Mouse (Mus musculus): ENCODE measurements around the gene Dnal1. TPM values are rescaled to one million over a fixed set of nuclear protein-coding genes. Genes with fewer than 3 reads are reported as not detected.
"Not testable (repeated sequence)": the region's sequence is repeated elsewhere in the genome, so short reads cannot be mapped to it uniquely, and the experiment has no call there.

The Dnal1 gene
- total RNA-seq (2022) = 10 to 100 TPM; 72.6 to 93.3 (median 83.6) TPM

GRCm38 (mm10) chr12:84114153-84114994 is at the start of gene Dnal1:
Gene Dnal1, plus strand, starts transcription at chr12:84114366.
- DNase-seq (ENCODE audit: low spot score in 2 of 2) = peak; percentile 61 to 84

GRCm38 (mm10) chr12:84064621-84065020 is 49.5 kb upstream of the Dnal1 start:
- no peak for DNase-seq (ENCODE audit: low spot score in 2 of 2)

- no peak for DNase-seq (ENCODE audit: low spot score in 2 of 2)
These were observed 46.4 kb upstream of the Dnal1 start for GRCm38 (mm10) chr12:84067752-84068151.

- DNase-seq (ENCODE audit: low spot score in 2 of 2) = no peak
These were observed 45.9 kb upstream of the Dnal1 start for GRCm38 (mm10) chr12:84068296-84068695.

- DNase-seq (ENCODE audit: low spot score in 2 of 2) = no peak
These were observed 45.2 kb upstream of the Dnal1 start, which contains the start of gene Acot5 for GRCm38 (mm10) chr12:84068986-84069385. Gene Acot5, plus strand, starts transcription at chr12:84069325.

GRCm38 (mm10) chr12:84069582-84069981 is 44.6 kb upstream of the Dnal1 start:
- DNase-seq (ENCODE audit: low spot score in 2 of 2) = peak; percentile 18 to 36

- DNase-seq (ENCODE audit: low spot score in 2 of 2) = peak in 1 of 2 experiments; percentile 56
These were observed 42.5 kb upstream of the Dnal1 start for GRCm38 (mm10) chr12:84071696-84072095.

- DNase-seq (ENCODE audit: low spot score in 2 of 2) = no peak
These were observed 36.7 kb upstream of the Dnal1 start for GRCm38 (mm10) chr12:84077371-84077990.

GRCm38 (mm10) chr12:84083842-84084241 is 30.3 kb upstream of the Dnal1 start:
- DNase-seq (ENCODE audit: low spot score in 2 of 2) = no peak

GRCm38 (mm10) chr12:84084581-84084980 is 29.6 kb upstream of the Dnal1 start:
- DNase-seq (ENCODE audit: low spot score in 2 of 2) = no peak

- DNase-seq (ENCODE audit: low spot score in 2 of 2) = not testable (repeated sequence)
These were observed 19.5 kb upstream of the Dnal1 start for GRCm38 (mm10) chr12:84094666-84095065.

GRCm38 (mm10) chr12:84099605-84100004 is 14.6 kb upstream of the Dnal1 start:
- no peak for DNase-seq (ENCODE audit: low spot score in 2 of 2)

- DNase-seq (ENCODE audit: low spot score in 2 of 2) = no peak
These were observed 14.1 kb upstream of the Dnal1 start for GRCm38 (mm10) chr12:84100071-84100470.

- peak in 1 of 2 experiments; percentile 32 for DNase-seq (ENCODE audit: low spot score in 2 of 2)
These were observed 13.3 kb upstream of the Dnal1 start, which contains the start of gene Acot6 for GRCm38 (mm10) chr12:84100604-84101492. Gene Acot6, plus strand, starts transcription at chr12:84100654.

- DNase-seq (ENCODE audit: low spot score in 2 of 2) = no peak
These were observed 12.7 kb upstream of the Dnal1 start for GRCm38 (mm10) chr12:84101493-84101845.

- DNase-seq (ENCODE audit: low spot score in 2 of 2) = no peak
These were observed 7.2 kb upstream of the Dnal1 start for GRCm38 (mm10) chr12:84107012-84107411.

GRCm38 (mm10) chr12:84107692-84108091 is 6.5 kb upstream of the Dnal1 start:
- no peak for DNase-seq (ENCODE audit: low spot score in 2 of 2)

GRCm38 (mm10) chr12:84109924-84110323 is 4.2 kb upstream of the Dnal1 start:
- DNase-seq (ENCODE audit: low spot score in 2 of 2) = no peak

- no peak for DNase-seq (ENCODE audit: low spot score in 2 of 2)
These were observed 3.4 kb upstream of the Dnal1 start for GRCm38 (mm10) chr12:84110814-84111213.

- no peak for DNase-seq (ENCODE audit: low spot score in 2 of 2)
These were observed 490 bp upstream of the Dnal1 start for GRCm38 (mm10) chr12:84113676-84114075.

GRCm38 (mm10) chr12:84119584-84119983 is 5.4 kb downstream of the Dnal1 start:
- DNase-seq (ENCODE audit: low spot score in 2 of 2) = no peak

GRCm38 (mm10) chr12:84125892-84126291 is 11.7 kb downstream of the Dnal1 start:
- DNase-seq (ENCODE audit: low spot score in 2 of 2) = no peak

All from left cerebral cortex, adult 8-10 months (tissue).